Mouse (Mus musculus): ENCODE results near the gene Mycbpap.

- no peak for TF ChIP-seq CTCF (conservative IDR thresholded peaks at IDR 0.05; ENCODE audit: low read length)
- no peak for TF ChIP-seq NANOG (IDR thresholded peaks at IDR 0.05; ENCODE audit: borderline replicate concordance, low read length)
Measured at GRCm38 (mm10) chr11:94498093-94498996, 23.2 kb downstream of the Mycbpap start.

Data from E14TG2a.4 (cell line).